Mouse (Mus musculus) testis, adult 2 months (tissue): ENCODE results near the gene Reps2. TPM values are rescaled to one million over a fixed set of nuclear protein-coding genes. Genes with fewer than 3 reads are reported as not detected.

Experiments
- H3K27ac ChIP-seq: fragments of 200-500 bp; 2 replicates; pipeline ENCODE4 v1.5.1; 2012; ENCODE audit warnings: low read depth, low read length; ENCODE audit not compliant: control insufficient read depth, insufficient read depth
- H3K27me3 ChIP-seq: fragments of 200-500 bp; 2 replicates; pipeline ENCODE4 v1.6.1; 2012; ENCODE audit warnings: mild to moderate bottlenecking, low read length, moderate library complexity; ENCODE audit not compliant: control insufficient read depth, insufficient read depth
- H3K36me3 ChIP-seq: fragments of 200-500 bp; 2 replicates; pipeline ENCODE4 v1.6.1; 2012; ENCODE audit warnings: mild to moderate bottlenecking, low read length; ENCODE audit not compliant: control insufficient read depth, insufficient read depth
- H3K4me1 ChIP-seq: fragments of 200-500 bp; 2 replicates; pipeline ENCODE4 v1.6.1; 2012; ENCODE audit warnings: low read length; ENCODE audit not compliant: control insufficient read depth, insufficient read depth
- H3K4me3 ChIP-seq: fragments of 200-500 bp; 2 replicates; pipeline ENCODE4 v1.5.1; 2012; ENCODE audit warnings: low read depth, mild to moderate bottlenecking, low read length, moderate library complexity, mixed read lengths; ENCODE audit not compliant: control insufficient read depth
- CTCF ChIP-seq: fragments of 200-500 bp; IDR thresholded peaks from 2 replicates; pipeline ENCODE4 v1.5.1; 2012; ENCODE audit warnings: low read depth, mild to moderate bottlenecking, inconsistent platforms, low read length, moderate library complexity; ENCODE audit not compliant: control insufficient read depth, insufficient read depth, insufficient replicate concordance
- POLR2A ChIP-seq: fragments of 200-500 bp; IDR thresholded peaks from 2 replicates; pipeline ENCODE4 v1.6.1; 2012; ENCODE audit warnings: low read depth, mild to moderate bottlenecking, inconsistent platforms, low read length, moderate library complexity; ENCODE audit not compliant: control insufficient read depth
- polyA plus RNA-seq: library from polyadenylated mRNA; depleted of rRNA; stranded (reverse); fragments of >200 nt; gene quantifications from 2 replicates; pipeline ENCODE4 v1.2.3, GENCODE M21; 2012

The Reps2 gene
- polyA plus RNA-seq, 1 experiment: 1.1 TPM

DNA sequence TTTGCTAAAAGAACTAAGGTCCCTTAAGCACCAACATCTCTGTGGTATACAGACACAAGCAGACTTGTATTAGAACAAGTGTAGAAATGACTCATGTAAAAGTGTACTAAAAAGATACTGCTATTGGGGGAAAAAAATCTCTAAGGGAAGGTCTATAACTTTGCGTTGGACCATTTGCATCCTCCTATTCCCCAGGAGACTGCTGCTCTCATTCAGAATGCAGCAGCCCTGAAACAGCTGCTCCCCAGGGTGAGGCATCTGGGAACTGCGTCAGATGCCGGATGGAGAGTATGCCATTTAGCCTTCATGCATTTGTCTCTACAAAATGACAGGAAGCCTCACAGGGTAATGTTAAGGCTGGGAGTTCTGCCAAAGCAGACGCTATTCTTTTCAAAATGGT lies 122.3 kb downstream of the Reps2 start:
- H3K4me1 ChIP-seq: no peaks in the 10 kb centered on the region
- no peak overlapping the region for H3K4me3 ChIP-seq
- TF ChIP-seq CTCF (no peak), POLR2A (no peak)
- H3K36me3 ChIP-seq: no peaks in the 10 kb centered on the region
- no peaks in the 10 kb centered on the region for H3K27me3 ChIP-seq
- H3K27ac ChIP-seq: no peak overlapping the region

DNA sequence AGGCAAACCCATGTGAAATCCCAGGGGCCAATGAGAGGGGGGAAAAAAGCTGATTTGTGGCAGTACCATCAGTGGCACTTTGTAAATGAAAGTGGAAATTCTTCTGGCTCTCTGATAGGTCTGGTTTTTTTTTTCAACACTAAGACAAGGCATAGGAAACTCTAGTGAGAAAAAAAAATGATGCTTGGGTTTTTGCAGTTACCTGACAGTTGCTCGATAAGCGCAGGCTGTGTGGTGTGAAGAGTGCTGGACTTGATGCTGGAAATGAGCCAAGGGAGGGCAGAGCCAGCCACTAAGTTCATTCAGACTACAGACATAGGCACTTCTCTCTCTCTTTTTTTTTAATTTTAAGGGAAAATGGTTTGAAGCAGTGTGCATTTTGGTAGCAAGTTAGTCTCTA lies 123.1 kb downstream of the Reps2 start:
- Histone ChIP-seq H3K4me3 (no peak overlapping the region), H3K27me3 (no peaks in the 10 kb centered on the region), H3K27ac (no peak overlapping the region), H3K36me3 (no peaks in the 10 kb centered on the region), H3K4me1 (no peaks in the 10 kb centered on the region)
- no peak for TF ChIP-seq POLR2A
- no peak for TF ChIP-seq CTCF

DNA sequence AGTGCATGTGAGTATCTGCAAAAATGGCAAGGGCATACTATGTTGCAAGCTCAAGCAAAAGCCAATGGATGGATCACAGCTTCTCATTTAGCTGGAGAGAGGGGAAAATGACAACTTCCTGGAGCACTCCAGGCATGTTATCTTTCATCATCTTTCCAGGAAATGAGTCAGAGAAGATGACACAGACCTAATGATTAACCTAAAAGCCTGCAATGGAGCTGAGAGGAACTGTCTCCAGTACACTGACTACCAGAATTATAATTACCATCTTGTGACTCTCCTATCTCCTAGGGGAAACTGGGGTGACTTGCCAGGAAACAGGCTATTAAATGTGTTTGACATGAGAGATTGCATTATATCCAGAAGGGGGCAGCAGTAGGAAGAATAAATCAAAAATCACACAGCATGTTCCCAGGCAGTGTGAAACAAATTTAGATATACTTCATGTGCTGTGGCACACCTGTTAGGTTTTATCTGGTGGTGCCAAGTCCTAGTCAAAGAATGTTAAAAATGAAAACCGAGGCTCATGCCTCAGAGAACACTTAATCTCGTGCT lies 132.9 kb downstream of the Reps2 start:
- no peak for TF ChIP-seq CTCF
- no peak for TF ChIP-seq POLR2A
- Histone ChIP-seq H3K4me3 (no peak overlapping the region), H3K36me3 (no peaks in the 10 kb centered on the region), H3K27ac (no peak overlapping the region), H3K4me1 (no peaks in the 10 kb centered on the region), H3K27me3 (no peaks in the 10 kb centered on the region)

GRCm38 (mm10) chrX:162505186-162505585 lies 138.3 kb downstream of the Reps2 start:
- Histone ChIP-seq H3K27ac (no peak overlapping the region), H3K36me3 (no peaks in the 10 kb centered on the region), H3K4me3 (no peak overlapping the region), H3K27me3 (no peaks in the 10 kb centered on the region), H3K4me1 (no peaks in the 10 kb centered on the region)
- TF ChIP-seq CTCF (no peak), POLR2A (no peak)

DNA sequence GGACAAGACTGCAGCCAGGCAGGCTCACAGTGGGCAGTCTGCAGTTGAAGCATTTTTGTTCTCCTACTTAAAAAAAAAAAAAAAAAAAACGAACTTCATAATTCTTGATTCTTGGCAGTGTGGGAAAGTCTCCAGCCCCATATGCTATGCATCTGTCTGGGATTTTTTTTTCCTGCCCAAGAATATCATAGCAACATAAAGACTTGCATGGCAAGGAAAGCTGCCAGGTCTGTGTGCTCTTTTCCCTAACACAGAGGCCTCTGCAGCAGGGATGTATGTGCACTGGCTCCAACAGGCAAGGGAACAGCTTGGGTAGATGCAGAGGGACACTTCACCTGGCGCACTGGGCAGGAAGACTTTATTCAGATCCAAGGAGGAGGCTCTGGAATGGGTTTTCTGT lies 140.0 kb downstream of the Reps2 start:
- H3K27ac ChIP-seq: no peak overlapping the region
- no peaks in the 10 kb centered on the region for H3K27me3 ChIP-seq
- H3K4me3 ChIP-seq: no peak overlapping the region
- H3K36me3 ChIP-seq: no peaks in the 10 kb centered on the region
- no peaks in the 10 kb centered on the region for H3K4me1 ChIP-seq
- no peak for TF ChIP-seq CTCF
- no peak for TF ChIP-seq POLR2A

DNA sequence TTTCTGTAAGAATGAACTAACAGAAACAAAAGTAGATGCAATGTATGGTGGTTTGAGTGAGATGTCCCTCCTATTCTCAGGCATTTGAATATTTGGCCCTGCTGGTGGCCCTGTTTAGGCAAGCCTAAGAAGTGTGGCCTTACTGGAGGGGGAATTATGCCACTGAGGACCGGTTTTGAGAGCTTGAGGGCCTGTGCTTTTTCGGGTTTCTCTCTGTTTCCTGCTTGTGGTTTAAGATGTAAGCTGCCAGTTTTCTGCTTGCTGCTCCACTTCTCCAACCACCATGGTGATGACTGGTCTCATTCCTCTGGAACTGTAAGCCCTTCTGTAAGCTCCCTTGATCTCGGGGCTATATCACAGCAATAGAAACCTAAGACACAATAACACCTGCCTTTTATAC lies 142.5 kb downstream of the Reps2 start:
- TF ChIP-seq CTCF: no peak
- no peak for TF ChIP-seq POLR2A
- Histone ChIP-seq H3K36me3 (no peaks in the 10 kb centered on the region), H3K4me3 (no peak overlapping the region), H3K27me3 (no peaks in the 10 kb centered on the region), H3K27ac (no peak overlapping the region), H3K4me1 (no peaks in the 10 kb centered on the region)

DNA sequence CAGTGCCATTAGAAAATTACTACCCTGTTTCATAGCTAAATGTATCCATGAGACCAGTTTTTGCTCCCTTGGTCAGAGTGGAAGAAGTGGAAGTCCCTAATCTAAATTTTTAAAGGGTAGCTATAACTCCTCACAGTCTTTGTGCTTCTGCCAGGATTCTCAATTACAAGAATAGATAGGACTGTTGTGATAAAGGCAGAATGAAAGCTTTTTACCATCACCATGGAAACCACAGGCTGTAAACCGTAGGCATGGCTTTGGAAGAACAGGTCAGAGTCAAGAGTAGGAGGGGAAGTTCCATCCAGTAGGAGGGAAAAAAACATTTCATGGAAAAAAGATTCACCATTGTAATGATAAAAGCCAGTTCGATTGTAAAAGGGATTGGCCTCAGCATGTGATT lies 147.0 kb downstream of the Reps2 start:
- H3K4me1 ChIP-seq: no peaks in the 10 kb centered on the region
- TF ChIP-seq CTCF (no peak), POLR2A (no peak)
- no peaks in the 10 kb centered on the region for H3K36me3 ChIP-seq
- H3K27ac ChIP-seq: no peak overlapping the region
- no peak overlapping the region for H3K4me3 ChIP-seq
- no peaks in the 10 kb centered on the region for H3K27me3 ChIP-seq

DNA sequence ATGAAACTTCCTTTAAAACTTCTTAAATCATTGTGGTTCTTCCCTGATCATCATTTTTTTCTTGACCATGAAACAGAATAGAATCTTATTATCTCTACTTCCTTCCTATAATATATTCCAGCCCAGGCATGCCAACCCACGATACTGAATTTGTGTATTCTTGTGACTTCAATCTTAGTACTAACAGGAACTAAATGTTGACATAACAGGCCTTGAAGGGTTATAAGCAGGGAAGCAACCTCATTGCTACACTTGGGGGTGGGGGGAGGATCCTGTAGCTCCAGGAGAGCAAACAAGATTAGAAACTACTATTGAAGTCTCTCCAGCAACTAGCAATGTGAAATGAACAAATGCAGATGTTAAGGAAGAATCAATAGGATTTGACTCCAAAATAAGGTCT lies 154.8 kb downstream of the Reps2 start:
- Histone ChIP-seq H3K4me3 (no peak overlapping the region), H3K27ac (no peak overlapping the region), H3K27me3 (no peaks in the 10 kb centered on the region), H3K4me1 (no peaks in the 10 kb centered on the region), H3K36me3 (no peaks in the 10 kb centered on the region)
- TF ChIP-seq POLR2A: no peak
- TF ChIP-seq CTCF: no peak
